Mouse (Mus musculus): ENCODE measurements around the gene Pbx2.

DNA sequence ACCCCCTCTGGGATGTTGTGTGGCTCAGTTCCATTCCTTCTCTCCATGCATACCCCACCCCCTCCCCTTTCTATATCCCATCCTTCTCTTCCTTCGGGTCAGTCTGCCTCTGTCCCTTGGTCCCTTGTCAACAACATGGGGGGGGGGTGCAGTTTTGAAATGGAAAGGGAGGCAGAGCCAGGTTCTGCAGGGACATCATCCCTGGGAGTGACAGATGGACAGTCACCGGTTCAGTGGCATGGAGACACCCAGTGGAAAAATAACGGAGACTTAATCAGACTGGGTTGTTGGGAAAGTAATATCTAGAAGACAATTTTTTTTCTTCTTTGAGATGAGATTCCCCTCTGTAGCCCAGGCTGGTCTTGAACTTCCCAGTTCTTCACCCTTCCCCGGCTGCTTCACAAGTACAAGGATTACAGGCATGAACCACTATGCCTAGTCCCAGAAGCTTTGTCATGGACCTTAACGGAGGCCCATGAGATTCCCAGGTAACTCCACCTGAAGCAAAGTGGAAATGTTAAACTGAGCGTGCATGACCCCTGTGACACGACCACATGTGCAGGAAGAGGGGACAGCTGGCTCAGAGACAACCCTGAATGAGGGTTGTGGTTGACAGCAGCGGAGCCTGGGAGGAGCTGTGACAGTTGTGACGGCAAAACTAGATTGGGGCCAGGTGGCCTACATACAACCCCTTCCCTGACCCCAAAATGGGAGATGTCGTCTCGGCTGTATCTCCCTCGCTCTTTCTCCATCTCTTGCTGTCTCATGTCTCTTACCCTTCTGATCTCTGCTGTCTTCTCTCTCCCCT is 38.9 kb downstream of the Pbx2 start:
- TF ChIP-seq CTCF (IDR thresholded peaks at IDR 0.05; ENCODE audit: insufficient read depth, low read length) = no peak
- no peak for TF ChIP-seq POLR2A (IDR thresholded peaks at IDR 0.05; ENCODE audit: borderline replicate concordance, extremely low read depth, low read depth, low read length)

Data from lung, adult 2 months (tissue).